Mouse (Mus musculus) forebrain, embryonic 15.5 days (tissue): ENCODE results near the gene Gm10392. TPM values are rescaled to one million over a fixed set of nuclear protein-coding genes. Genes with fewer than 3 reads are reported as not detected.
"Not testable (repeated sequence)": the region's sequence is repeated elsewhere in the genome, so short reads cannot be mapped to it uniquely, and the experiment has no call there.

Source experiments
- ATAC-seq: fragments of 200-750 bp; cut with Nextera tagmentation; replicated peaks from 2 replicates; pipeline ENCODE4 v1.8.0; 2017; ENCODE audit warnings: mild to moderate bottlenecking, moderate TSS enrichment, moderate library complexity
- H3K27ac ChIP-seq: fragments of 300-500 bp; sonication (generic); replicated peaks from 2 replicates; pipeline ENCODE4 v1.5.1; 2015; ENCODE audit warnings: mild to moderate bottlenecking, inconsistent platforms
- H3K27me3 ChIP-seq: fragments of 300-500 bp; sonication (generic); 2 replicates; pipeline ENCODE4 v1.6.1; 2015; ENCODE audit warnings: inconsistent platforms
- H3K36me3 ChIP-seq: fragments of 300-500 bp; sonication (generic); 2 replicates; pipeline ENCODE4 v1.6.1; 2015; ENCODE audit warnings: mild to moderate bottlenecking, inconsistent platforms
- H3K4me1 ChIP-seq: fragments of 300-500 bp; sonication (generic); 2 replicates; pipeline ENCODE4 v1.6.1; 2015; ENCODE audit warnings: inconsistent platforms
- H3K4me2 ChIP-seq: fragments of 300-500 bp; sonication (generic); replicated peaks from 2 replicates; pipeline ENCODE4 v1.6.1; 2015; ENCODE audit warnings: mild to moderate bottlenecking, inconsistent platforms
- H3K4me3 ChIP-seq: fragments of 300-500 bp; sonication (generic); 2 replicates; pipeline ENCODE4 v1.5.1; 2015; ENCODE audit warnings: mild to moderate bottlenecking, inconsistent platforms
- H3K9ac ChIP-seq: fragments of 300-500 bp; sonication (generic); replicated peaks from 2 replicates; pipeline ENCODE4 v1.6.1; 2015; ENCODE audit warnings: mild to moderate bottlenecking, inconsistent platforms
- H3K9me3 ChIP-seq: fragments of 300-500 bp; sonication (generic); 2 replicates; pipeline ENCODE4 v1.6.1; 2016; ENCODE audit warnings: inconsistent platforms
- WGBS: fragments of 180-500 bp; shearing (Covaris S2); methylation state at CpG from one replicate; pipeline ENCODE4 v1.1.7; 2015; ENCODE audit warnings: mixed read lengths; 5-methylcytosine and 5-hydroxymethylcytosine counted together
- polyA plus RNA-seq: library from polyadenylated mRNA; unstranded; fragments of >200 nt; fragmentation: Nextera tagmentation; extraction: Ambion mirVana; gene quantifications from 2 replicates; pipeline ENCODE4 v1.2.1, GENCODE M21; 2015

The Gm10392 gene
- not detected in 2 replicates for polyA plus RNA-seq

DNA sequence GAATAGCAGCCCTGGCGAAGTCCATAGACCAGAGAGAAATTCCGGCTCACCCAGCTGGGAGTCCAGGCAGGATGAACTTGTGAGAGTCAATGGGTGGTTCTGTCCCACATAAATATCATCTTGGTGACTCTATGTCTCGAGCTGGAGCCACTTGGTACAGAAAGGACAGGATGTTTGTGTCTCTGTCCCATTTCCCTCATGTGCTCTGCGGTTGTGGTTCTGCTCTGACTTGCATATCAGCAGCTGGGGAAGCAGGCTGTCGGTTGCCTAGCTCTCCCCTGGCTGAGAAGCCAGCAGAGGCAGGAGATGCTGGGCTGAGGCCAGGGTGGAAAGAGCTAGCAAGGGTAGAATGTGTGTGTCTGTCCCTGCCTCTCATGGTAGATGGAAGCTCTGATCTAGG, at the start of gene Gm10392:
Gene Gm10392 (minus strand): TSS at position 156 of the 400 bp plus-strand sequence.
- peaks cover 18% of the 10 kb centered on the region; the same call in 1 of the 2 replicates for H3K27me3 ChIP-seq

DNA sequence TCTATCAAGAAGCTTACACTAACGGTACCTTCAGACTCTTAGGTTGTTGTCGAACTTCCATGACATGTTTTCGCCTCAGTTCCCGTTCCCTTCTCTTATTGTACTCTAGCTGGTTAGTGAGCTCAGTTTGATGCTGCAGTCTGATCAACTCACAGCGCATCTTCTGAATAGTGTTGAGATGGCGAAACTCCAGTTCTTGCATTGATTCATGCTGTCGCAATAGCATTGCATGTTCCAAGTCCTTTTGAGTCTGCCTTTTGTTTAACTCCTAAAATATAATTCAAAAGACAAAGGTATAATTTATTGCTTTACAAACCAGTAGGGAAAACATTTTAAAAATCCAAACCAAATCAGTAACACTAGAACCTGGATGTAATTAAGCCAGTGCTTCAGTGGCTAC, 26.3 kb upstream of the Gm10392 start:
- Histone ChIP-seq H3K4me3 (no peak overlapping the region), H3K36me3 (peaks cover 74% of the 10 kb centered on the region), H3K4me1 (no peaks in the 10 kb centered on the region), H3K27me3 (no peaks in the 10 kb centered on the region), H3K4me2 (no peak overlapping the region), H3K27ac (no peak overlapping the region), H3K9me3 (no peaks in the 10 kb centered on the region), H3K9ac (no peak overlapping the region)
- 95% methylated on average over 7 of the region's 7 CpGs for WGBS
- no peak for ATAC-seq

More for the DNA sequence above, at the start of gene Gm10392:
- H3K27ac ChIP-seq: no peak within 1 kb of the TSS
- no peak for ATAC-seq
- H3K4me3 ChIP-seq: no peak within 1 kb of the TSS
- no peaks in the 10 kb centered on the region for H3K36me3 ChIP-seq
- no peak within 1 kb of the TSS for H3K4me2 ChIP-seq
- WGBS: 79% methylated on average over 5 of the region's 5 CpGs
- H3K9me3 ChIP-seq: no peaks in the 10 kb centered on the region
- peaks cover 27% of the 10 kb centered on the region for H3K4me1 ChIP-seq
- H3K9ac ChIP-seq: no peak within 1 kb of the TSS

DNA sequence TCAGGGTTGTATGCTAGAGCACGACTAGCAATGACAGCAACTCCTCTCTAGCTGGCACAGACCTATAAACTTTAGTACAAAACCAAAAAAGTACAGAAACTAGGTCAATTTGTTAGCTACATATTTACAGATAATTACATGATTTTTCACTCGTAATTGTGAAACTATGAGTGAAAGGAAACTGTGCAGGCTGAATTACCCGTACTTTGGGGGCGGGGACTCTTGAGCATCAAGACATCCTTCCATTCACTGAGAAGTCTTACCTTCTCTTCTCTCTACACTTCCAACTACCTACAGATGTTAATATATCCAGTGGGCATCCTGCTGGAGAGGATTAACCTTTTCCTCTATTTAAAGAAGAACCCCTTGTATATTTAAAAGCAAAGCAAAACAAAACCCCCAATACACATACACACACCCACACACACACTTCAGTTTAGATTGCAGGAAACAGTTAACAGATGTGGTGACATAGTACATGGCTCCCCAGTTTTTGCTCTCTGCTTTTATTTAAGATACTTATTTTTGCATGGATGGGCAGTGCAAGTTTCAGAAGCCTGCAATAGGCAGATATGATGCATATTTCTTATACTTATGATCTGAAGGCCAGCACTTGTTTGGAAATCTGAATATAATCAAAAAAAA, 13.3 kb upstream of the Gm10392 start:
- no peak for ATAC-seq
- H3K9ac ChIP-seq: no peak overlapping the region
- peaks cover 23% of the 10 kb centered on the region for H3K36me3 ChIP-seq
- no peak overlapping the region for H3K4me2 ChIP-seq
- WGBS: 88% methylated on average over 4 of the region's 4 CpGs
- H3K27me3 ChIP-seq: no peaks in the 10 kb centered on the region
- H3K9me3 ChIP-seq: no peaks in the 10 kb centered on the region
- H3K4me1 ChIP-seq: no peaks in the 10 kb centered on the region
- no peak overlapping the region for H3K27ac ChIP-seq
- H3K4me3 ChIP-seq: no peak overlapping the region

DNA sequence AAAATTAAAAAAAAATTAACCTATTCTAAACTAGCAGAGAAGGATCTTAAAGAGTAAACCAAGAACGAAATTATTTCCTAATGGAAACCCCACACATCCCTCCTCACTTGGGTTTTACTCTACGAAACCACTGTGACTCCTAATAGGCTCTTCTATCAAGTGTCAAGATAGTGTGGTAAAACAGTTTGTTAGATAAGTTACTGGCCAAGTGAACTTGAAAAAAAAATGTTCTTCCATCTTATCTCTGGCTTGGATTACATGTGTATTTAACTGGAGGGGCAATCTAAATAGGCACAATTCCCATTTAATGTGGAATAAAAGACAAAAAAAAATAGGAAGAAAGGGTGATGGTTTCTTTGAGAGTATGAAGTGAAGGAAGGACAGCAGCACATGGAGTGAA, 11.9 kb upstream of the Gm10392 start:
- Histone ChIP-seq H3K4me2 (no peak overlapping the region), H3K27ac (no peak overlapping the region), H3K9ac (no peak overlapping the region), H3K9me3 (no peaks in the 10 kb centered on the region), H3K36me3 (peaks cover 11% of the 10 kb centered on the region), H3K4me1 (no peaks in the 10 kb centered on the region), H3K4me3 (no peak overlapping the region), H3K27me3 (no peaks in the 10 kb centered on the region)
- 94% methylated on average over 2 of the region's 2 CpGs for WGBS
- ATAC-seq: no peak

DNA sequence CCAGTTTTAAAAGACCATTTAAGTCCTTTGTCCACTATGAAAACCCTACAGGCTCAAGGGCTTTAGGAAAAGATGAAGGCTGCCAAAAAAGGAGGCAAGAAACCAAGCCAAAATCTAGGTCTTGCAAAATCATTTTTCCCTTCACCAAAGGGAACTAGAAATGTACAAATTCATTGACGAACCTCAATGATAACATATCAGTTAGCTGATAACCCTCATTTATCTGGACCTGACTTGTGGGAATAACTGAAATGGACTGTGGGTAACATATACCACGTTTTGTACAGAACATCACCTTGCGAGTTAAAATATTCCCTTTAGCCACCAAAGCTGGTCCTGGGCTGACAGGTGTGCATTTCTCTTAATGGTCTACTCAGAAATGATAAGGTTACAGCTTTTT, 10.6 kb upstream of the Gm10392 start:
- no peaks in the 10 kb centered on the region for H3K4me1 ChIP-seq
- H3K27ac ChIP-seq: no peak overlapping the region
- H3K36me3 ChIP-seq: peaks cover 4% of the 10 kb centered on the region; the same call in 1 of the 2 replicates
- H3K4me2 ChIP-seq: no peak overlapping the region
- H3K4me3 ChIP-seq: no peak overlapping the region
- no peaks in the 10 kb centered on the region for H3K27me3 ChIP-seq
- no peaks in the 10 kb centered on the region for H3K9me3 ChIP-seq
- ATAC-seq: no peak
- WGBS: 91% methylated on average over 3 of the region's 3 CpGs
- H3K9ac ChIP-seq: no peak overlapping the region

DNA sequence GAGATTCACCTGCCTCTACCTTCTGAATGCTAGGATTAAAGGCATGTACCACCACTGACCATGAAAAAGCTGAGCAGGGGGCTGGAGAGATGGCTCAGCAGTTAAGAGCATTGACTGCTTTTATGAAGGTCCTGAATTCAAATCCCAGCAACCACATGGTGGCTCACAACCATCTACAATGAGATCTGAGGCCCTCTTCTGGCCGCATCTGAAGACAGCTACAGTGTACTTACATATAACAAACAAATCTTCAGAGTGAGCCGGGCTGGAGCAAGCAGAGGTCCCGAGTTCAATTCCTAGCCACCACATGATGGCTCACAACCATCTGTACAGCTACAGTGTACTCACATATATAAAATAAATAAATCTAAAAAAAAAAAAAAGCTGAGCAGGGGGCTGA, 9.4 kb upstream of the Gm10392 start:
- H3K27ac ChIP-seq, H3K9me3 ChIP-seq, H3K4me1 ChIP-seq, H3K27me3 ChIP-seq, H3K36me3 ChIP-seq, H3K4me3 ChIP-seq, H3K4me2 ChIP-seq, H3K9ac ChIP-seq, ATAC-seq: not testable (repeated sequence)
- WGBS: 91% methylated on average over 3 of the region's 3 CpGs

DNA sequence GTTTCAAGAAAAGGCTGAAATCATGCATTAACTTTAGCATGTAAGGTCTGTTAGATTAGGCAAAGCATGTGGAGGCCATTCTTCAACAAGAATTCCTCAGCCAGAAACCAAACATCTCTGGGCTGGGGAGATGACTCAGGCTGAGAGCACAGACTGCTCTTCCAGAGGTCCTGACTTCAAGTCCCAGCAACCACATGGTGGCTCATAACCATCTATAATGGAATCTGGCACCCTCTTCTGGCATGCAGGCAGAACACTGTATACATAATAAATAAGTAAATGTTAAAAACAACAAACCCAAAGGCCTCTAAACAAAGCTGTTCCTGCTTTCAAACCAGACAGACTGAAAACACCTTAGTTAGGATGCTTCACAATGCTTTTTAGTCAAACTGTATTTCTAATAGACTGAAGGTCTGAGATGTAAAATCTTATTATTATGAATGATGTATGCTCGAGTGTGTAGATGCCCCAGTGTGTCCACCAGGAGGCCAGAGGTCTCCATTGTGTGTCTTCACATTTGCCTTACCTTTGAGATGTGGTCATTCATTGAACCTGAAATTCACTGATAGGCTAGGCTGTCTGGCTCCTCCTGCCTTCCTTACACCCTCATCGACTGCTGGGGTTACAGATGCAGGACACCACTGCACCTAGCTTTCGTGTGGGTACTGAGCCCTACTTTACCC, 6.9 kb upstream of the Gm10392 start:
- no peak overlapping the region for H3K9ac ChIP-seq
- H3K27me3 ChIP-seq: no peaks in the 10 kb centered on the region
- 0 out of 2 replicates have a peak, but pooled peaks cover 4% of the 10 kb centered on the region for H3K4me1 ChIP-seq
- no peaks in the 10 kb centered on the region for H3K9me3 ChIP-seq
- H3K36me3 ChIP-seq: peaks cover 3% of the 10 kb centered on the region; the same call in 1 of the 2 replicates
- no peak overlapping the region for H3K4me3 ChIP-seq
- ATAC-seq: no peak
- H3K4me2 ChIP-seq: no peak overlapping the region
- no peak overlapping the region for H3K27ac ChIP-seq
- WGBS: 81% methylated on average over 3 of the region's 3 CpGs

DNA sequence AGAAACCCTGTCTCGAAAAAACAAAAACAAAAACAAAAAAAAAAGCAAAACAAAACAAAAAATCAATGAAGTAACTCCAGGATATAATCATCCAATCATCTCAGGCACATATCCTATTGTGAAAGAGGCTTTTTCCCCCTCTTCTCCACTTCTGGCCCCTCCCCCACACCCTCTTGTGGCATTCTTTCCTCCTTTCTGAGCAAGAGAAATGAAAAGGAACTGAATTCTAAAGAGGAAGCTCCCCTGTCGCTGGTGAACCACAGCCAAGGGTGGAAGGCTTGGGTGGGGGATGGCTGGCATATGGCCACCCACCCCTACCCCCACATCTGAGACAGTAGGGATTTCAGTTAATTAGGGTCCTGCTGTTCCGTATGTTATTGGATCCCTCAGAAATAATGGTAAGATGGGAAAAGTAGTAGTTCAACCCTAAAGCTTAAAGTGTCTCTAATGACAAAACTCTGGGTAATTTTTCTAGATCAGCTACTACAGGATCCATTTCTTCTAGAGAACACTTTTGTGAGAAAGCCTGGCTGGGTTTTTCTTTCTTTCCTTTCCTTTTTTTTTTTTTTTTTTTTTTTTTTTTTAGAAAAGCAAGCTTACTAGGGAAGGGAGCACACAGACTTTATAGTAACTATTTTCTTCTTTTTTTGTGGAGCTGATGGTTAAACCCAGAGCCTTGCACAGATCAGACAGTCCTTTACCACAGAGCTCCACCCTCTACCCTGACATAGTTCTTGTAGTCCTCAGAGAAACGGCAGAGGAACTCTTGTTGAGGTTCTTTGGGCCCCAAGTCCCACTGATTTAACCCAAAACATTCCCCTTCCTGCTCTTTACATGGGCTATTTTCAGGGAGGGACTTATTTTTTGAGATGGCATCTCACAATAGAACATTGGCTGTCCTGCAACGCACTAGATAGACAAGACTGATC, 1.9 kb upstream of the Gm10392 start:
- Histone ChIP-seq H3K27ac (no peak overlapping the region), H3K27me3 (0 out of 2 replicates have a peak, but pooled peaks cover 5% of the 10 kb centered on the region), H3K4me1 (peaks cover 9% of the 10 kb centered on the region), H3K4me2 (no peak overlapping the region), H3K4me3 (no peak overlapping the region), H3K9ac (no peak overlapping the region), H3K36me3 (no peaks in the 10 kb centered on the region), H3K9me3 (no peaks in the 10 kb centered on the region)
- 38% methylated on average over 5 of the region's 5 CpGs for WGBS
- no peak for ATAC-seq

DNA sequence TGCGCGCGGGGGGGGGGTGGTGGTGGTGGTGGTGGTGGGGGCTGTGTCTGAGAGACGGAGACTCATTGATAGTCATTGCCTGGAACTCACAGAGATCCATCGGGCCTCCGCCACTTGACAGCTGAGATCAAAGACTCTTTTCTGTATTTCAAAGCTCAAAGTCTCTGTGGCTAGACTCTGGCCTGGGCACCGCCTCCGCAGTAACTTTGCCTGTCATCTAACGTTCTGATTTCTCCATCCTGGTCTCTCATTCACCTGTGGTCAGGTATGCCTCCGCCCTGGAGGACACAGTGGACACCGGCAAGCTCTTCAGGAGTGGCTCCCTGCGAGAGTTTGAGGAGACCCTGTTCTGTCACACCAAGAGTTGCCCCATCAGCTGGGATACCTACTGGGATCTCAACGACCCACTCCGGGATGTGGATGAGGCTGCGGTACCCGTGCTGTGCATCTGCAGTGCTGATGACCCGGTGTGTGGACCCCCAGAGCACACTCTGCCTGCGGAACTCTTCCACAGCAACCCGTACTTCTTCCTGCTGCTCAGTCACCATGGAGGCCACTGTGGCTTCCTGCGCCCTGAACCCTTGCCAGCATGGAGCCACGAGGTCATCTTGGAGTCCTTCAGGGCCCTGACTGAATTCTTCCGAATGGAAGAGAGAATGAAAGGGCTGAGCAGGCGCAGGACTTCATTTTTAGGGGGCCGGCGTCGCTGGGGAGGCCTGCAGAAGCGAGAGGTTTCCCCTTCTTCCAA, 773 bp downstream of the Gm10392 start:
- no peak overlapping the region for H3K4me2 ChIP-seq
- peaks cover 21% of the 10 kb centered on the region; the same call in 1 of the 2 replicates for H3K27me3 ChIP-seq
- H3K36me3 ChIP-seq: no peaks in the 10 kb centered on the region
- no peak for ATAC-seq
- no peak overlapping the region for H3K4me3 ChIP-seq
- 82% methylated on average over 27 of the region's 27 CpGs for WGBS
- no peak overlapping the region for H3K9ac ChIP-seq
- no peak overlapping the region for H3K27ac ChIP-seq
- peaks cover 35% of the 10 kb centered on the region for H3K4me1 ChIP-seq
- no peaks in the 10 kb centered on the region for H3K9me3 ChIP-seq

DNA sequence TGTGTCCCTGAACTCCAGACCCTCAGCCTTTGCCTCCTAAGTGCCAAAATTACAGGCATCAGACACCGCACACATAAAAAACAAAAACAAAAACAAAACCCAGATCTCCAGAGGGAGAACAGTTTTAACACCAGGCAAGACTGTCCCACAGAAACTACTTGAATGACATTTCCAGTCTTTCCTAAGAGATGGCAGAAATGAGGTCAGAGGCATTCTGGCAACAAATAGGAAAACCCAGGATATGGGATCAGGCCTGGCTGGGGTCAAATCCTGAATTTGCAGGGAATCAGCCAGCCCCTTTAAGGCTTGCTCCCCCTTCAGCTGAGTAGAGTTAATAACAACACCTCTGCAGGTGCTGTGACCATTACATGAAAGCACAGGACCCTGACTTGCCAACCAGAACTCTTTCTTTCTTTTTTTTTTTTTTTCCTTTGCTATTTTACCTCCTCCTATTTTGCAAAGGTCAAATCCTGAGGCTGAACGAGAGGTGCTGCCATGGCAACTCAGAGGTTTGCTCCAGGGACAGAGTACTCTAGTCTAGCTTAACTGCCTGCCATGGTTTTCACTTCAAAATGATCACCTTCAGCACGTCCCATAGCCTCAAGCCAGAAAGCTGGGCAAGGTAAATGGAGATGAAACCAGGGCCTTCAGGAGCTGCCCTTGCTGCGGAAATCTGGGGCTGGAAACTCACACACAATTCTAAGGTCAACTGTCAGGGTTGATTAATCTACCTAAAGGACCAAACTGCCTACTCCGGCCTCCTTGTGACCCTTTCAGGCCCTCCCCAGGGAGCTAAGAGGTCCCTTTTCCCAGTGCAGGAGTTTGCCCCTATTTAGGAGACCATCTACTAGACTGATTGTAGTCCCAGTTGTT, 2.2 kb downstream of the Gm10392 start:
- 69% methylated on average over 5 of the region's 5 CpGs for WGBS
- Histone ChIP-seq H3K4me3 (no peak overlapping the region), H3K9me3 (no peaks in the 10 kb centered on the region), H3K36me3 (no peaks in the 10 kb centered on the region), H3K9ac (no peak overlapping the region), H3K27me3 (peaks cover 21% of the 10 kb centered on the region; the same call in 1 of the 2 replicates), H3K4me1 (peaks cover 42% of the 10 kb centered on the region), H3K27ac (no peak overlapping the region), H3K4me2 (no peak overlapping the region)
- ATAC-seq: no peak
